Mouse (Mus musculus) layer of hippocampus, adult 8-10 months (tissue): ENCODE measurements around the gene Ehbp1. TPM values are rescaled to one million over a fixed set of nuclear protein-coding genes. Genes with fewer than 3 reads are reported as not detected.

Experiments
- DNase-seq, 2 experiments: peaks; one replicate each; pipeline ENCODE4 v3.0.0; 2022; ENCODE audit warnings: low spot score in 2 of 2
- total RNA-seq, 4 experiments: library from RNA; stranded (reverse); gene quantifications; 2 replicates each; pipeline ENCODE4 v1.2.4; 2022

The Ehbp1 gene
- total RNA-seq, 4 experiments from 2014 or later = 42.5 to 54.5 (median 51.4) TPM

DNA sequence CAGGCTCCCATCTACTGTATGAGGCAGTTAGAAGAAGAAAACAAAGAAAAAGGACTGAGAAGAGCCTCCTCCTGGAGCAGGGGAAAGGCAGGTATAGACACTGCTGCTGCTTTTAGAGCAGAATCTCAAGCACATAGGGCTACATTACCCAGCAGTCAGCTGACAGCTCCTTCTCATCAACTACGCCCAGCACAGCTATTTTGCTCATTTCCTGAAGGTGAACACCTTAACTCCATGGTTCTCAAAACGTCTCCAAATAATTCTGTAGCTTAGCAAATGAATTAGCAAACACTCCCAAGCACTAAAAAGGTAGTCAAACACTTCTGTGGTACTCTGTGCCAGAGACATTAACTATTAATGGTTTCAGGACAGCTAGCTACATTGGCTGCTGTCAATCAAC is 278.7 kb downstream of the Ehbp1 start:
- DNase-seq = no peak

DNA sequence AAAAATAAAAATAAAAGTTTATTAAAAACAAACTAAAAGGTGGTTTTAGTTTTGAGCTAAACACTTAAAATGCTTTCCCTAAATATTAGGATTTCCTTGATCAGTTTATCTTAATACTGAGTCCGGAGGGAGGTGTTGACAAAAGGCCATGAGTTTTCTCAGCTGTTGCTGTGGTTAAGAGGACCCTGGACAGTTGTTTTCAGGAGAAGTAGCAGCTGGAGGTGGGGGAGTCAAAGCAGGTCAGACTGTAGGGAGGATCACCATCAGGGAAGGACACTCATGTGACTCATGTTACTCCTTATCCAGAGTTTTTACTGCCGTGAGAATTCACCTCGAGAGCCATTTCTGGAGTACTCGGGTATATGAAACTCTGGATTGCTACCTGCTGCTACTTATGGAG is 280.4 kb downstream of the Ehbp1 start:
- no peak for DNase-seq

DNA sequence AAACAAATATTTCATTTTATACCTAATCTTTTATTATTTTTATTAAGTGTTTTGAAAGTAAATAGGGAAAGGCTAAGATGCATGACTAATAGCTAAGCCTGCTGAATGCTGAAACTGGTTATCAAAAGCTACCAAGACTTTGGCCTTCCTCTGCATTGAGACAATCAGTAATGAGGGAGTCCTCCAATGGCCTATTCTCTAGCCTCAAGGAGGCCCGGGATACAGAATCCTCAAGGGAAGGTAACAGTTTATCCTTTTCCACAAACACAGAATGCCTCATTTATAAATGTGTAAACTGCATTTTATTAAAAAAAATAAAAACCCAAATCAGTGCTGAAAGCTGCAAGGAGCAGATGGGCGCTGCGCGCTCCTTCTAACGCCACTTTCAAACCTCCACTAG is 284.6 kb downstream of the Ehbp1 start:
- DNase-seq = no peak

DNA sequence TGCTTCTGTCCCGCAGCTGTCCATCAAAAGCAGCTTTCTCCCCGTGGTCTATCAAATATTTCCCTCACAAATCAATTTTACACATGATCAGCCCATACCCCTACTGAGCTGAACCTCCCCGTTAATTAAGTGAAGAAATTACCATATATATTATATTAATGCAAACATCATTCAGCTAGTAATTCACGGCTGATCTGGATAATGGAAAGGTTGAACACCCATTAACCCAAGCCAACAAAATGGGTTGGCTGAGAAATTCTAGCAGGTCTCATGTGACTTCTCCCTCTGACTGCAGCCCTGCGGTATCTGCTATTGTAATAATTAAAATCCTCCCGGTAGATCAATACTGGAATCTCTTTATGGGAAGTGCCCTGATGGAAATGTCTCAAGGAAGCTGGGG is 286.2 kb downstream of the Ehbp1 start:
- no peak for DNase-seq

DNA sequence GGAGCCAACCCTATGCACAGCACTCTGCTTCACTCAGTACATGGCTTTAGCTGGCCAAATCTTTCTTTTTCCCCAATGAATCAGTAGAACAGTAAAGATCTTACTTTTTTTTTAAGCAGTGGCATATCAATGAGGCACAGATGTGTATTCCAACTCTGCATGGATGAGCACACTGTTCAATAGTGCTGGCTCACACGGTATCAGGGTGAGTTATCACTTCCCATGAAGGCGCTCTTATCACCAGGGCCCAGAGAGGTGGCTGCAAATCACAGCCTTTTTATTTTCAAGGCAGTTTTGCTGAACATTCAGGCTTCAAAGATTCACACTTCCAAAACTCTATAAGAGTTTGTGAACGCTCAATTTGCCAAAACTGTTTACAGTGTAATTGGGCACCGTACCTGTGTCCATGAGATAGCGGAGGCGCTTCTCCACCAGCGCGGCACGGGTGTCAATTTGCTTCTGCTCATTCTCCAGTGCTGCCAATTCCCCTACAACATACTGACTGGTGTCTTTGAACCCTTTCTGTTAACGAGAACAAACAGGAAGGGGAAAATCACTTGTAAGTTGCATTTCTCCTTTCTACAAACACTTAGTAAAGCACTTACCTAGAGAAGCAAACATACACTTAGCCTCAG is 288.9 kb downstream of the Ehbp1 start:
- no peak for DNase-seq

DNA sequence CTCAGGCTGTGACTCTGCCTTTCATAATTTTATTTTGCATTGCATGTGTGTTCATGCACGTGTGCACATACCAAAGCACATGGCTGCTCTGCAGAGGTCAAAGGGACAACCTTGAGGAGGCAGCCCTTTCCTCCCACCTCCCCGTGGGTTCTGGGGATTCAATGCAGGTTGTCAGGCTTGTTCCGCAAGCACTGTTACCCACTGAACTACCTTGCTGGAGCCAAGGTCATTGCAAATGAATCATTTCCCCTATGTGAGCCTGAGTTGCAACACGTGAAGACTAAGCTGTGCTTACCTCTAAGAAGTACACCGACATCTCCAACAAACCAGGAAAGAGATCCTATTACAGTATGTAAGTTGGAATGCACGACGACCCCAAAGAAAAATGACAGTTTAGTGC is 291.2 kb downstream of the Ehbp1 start:
- no peak for DNase-seq

DNA sequence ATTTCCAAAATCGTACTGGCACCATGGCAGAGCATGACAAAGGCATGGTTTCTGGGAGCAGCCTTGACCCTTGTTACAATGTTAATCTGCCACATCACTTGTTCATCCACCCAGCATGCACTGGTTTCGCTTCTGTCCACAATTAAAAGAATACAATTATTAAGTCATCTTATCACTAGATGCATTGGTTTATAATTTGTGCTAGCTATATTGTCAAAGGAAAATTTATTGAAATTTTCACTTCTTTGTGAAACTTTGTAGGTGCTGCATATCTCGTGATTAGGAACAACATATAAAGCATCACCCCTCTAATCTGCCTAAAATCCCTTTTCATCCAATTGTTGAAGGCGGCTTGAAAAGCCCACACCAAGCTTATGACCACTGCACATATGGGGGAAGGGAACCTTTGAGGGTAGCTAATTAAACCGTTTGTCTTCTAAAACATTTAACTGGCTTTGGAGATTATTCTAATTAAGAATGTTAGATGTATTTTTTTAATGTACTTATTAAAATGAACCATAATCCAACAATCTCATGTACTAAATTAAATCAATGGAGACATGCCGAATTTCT is 302.2 kb downstream of the Ehbp1 start:
- no peak for DNase-seq

DNA sequence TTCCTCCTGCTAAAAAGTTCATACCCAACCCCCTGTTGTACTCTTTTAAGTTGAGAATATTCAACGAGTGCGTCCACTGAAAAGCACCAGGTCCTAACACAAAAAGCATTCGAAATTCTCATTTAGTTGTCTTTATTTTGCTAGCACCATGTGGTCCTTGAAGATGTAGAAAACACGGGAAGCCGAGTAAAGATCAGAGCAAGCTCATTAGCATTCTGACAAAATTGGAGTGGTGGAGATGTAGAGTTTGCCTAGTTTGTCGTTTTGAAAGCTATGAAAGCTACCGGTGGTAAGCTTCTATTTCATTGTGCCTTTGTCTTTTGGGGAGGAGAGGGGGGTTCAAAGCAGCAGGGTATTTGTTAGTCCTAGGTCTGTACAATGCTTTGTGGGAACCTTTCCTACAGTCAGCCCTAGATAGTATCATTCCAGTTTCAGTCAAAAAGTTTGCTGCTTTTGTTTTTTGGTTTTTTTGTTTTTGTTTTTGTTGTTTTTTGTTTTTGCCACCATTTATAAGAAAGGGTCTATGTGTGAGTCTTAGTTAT is 307.5 kb downstream of the Ehbp1 start:
- DNase-seq = no peak

DNA sequence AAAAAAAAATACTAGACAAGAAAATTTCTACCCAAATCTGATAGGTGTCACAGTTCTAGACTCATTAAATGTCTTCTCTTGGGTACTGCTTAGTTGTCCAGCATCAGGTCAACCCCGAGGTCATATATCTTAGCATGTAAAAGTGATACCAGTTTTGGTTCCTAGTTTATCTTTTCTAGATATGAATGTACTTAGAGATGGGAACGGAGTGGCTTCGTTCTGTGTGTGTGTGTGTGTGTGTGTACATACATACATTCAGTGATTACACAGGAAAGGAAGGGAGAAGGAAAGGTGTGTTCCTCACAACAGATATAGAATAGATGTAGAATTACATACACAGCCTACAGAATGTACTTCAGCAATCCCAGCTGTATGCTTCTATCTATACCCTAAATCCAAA is 308.5 kb downstream of the Ehbp1 start:
- DNase-seq = no peak

DNA sequence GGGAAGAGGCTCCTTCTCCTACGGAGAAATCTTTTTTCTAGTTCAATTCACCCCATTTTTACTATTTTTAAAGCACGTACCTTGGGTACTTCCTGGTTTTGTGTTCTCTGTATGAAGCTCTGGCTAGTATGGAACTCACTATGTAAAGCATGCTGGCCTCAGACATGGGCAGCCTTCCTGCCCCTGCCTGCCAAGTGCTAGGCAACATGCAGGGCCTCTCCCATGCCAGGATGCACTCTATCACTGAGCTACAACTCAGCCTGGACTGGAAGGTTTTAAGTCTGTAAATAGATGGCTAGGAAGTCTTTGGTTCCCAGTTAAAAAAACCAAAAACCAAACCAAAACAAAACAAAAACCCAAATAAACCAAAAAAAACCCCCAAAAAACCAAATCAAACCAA is 321.5 kb downstream of the Ehbp1 start:
- DNase-seq = no peak

DNA sequence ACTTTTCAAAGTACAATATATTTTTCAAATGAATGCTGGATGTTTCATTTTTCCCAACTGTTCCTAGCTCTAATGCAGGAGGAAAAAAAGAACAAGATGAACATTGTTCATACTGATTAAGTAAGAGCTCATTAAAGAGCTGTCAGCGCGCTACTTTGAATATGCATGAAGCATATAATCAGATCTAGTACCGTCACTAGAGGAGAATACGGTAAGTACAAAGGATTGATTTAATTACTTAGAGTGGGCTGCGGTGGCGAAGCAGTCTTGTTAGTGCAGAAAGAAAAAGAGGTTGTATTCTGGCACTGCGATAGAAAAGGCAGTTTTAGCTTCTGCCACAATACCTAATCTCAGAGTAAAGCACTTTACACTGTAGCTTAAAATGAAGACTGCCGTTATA is 324.6 kb downstream of the Ehbp1 start:
- DNase-seq = no peak

DNA sequence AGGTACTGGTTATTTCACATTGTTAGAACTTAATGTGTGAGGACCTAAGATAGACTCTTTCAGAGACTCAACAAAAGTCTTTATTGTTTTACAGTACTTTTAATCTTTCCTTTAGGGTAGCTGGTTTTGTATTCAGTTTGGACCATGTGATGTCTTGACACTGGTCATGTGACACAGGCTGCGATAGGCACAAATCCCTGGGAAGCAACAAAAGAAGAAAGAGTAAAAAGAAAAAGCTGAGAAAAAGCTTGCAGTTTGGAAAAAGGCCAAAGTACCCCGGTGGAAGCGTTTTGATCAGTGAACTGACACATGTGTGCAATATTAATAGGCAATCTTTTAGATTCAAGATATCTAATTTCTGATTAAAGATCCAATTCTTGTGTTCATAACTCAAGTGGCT is 325.8 kb downstream of the Ehbp1 start:
- DNase-seq = no peak

DNA sequence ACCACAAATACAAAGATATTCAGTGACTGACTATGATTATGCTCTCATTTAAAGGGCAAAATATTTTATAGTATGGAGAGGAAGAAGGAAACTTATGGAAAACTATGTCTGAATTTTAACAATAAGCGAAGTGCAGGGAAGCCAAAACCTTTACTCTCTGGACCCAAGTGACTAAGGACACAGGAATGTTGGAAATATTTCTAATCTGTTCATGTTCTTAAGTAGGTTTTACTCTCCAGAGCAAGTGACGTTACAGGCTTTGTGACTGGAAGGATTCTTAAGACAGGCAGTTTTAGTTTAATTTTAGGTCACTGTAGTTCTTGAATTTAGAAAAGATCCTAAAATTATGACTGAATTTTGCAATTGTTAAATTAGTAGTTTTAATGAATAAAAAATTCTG is 333.3 kb downstream of the Ehbp1 start:
- no peak for DNase-seq

DNA sequence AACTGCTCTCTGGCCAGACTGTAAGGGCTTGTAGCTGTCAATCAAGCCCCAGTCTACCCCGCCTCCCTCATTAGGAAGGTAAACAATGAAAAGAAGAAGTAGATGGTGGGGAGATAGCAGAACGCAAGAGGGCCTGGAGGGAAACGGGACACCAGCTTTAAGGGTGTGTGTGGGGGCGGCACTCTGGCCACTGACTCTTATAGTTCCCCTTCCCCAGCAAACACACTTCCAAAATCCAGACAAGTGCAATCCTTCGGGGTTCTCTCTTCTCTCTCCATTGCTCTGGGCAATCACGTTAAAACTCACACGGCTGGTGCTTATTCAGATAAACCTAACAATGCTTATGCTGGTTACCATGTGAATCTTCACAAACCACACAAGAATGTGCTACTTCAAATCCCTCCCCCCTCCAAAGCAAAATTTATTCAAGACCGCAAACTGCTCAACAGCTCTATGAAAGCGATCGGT is 333.9 kb downstream of the Ehbp1 start:
- no peak for DNase-seq

DNA sequence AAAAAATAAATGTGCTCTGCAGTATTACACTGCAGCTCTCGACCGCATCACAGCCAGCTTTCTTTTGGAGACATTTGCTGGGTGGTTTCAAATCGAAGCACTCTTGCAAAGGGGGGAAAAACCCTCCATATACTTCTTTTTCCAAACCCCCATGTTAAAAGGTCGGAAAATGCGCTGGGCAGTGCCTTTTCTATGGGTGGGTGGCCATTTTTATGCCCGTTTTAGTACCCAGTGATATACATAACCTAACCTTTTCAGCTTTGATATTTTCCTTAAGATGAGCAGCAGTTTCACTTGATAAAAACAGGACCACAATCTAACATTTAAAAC is 334.3 kb downstream of the Ehbp1 start:
- DNase-seq = no peak

DNA sequence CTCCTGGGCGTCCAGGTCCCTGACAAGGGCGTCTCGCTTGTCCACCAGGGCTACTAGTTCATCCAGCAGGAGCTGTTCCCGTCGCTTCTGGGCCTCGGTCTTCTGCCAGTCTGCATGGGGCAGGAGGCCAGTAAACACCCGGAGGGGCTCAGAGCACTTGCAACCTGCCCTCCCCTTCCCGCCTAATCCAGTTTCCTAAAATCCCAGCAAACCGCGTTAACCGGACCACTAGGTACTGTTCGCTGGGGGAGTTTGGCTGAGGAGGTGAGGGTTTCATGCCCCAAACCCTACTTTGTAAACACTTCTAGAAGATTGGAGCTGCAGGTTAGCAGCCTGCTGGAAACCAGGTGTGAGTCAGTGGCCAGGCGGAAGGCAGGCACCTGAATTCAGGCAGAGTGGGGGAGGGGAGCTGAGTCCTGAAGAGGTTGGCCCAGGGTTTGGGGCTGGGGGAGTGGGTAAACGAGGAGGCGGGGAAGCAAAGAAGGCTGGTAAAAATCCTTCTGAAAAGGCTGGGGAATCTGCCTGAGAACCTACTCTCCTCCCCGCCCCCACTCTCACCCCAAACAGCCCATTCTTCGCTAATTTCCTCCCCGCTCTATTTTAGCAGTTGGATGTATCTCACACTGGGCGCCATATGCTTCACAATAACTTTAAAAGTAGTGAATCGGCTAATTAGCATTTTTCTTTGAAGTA is 334.9 kb downstream of the Ehbp1 start:
- DNase-seq = no peak

DNA sequence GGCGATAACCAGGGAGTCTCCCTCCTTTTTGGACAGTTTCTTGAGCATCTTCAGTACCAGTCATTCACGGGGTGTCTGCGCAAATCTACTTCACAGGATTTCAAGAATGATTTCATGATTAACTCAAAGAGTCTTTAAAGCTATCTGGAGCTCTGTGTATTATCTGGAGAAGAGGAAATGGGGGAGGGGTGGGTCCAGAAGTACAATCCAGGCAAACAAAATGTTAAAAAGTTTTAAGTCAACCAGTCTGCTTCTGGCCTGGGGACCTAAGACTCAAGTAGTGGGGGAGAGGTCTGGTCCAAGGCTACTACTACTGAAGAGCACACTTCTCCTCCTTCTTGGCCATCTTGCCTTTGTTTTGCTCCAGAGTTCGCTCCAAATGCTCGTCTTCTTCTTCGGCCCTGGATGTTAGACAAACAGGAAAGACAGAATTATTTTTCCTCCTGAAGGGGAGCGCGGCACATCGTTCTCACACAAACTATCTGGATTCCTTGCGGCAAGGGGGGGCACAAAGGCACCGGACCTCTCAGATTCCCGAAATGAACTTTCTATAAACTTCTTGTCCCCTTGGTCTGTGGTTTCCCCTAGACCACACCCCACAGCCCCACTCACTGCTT is 335.5 kb downstream of the Ehbp1 start:
- no peak for DNase-seq

DNA sequence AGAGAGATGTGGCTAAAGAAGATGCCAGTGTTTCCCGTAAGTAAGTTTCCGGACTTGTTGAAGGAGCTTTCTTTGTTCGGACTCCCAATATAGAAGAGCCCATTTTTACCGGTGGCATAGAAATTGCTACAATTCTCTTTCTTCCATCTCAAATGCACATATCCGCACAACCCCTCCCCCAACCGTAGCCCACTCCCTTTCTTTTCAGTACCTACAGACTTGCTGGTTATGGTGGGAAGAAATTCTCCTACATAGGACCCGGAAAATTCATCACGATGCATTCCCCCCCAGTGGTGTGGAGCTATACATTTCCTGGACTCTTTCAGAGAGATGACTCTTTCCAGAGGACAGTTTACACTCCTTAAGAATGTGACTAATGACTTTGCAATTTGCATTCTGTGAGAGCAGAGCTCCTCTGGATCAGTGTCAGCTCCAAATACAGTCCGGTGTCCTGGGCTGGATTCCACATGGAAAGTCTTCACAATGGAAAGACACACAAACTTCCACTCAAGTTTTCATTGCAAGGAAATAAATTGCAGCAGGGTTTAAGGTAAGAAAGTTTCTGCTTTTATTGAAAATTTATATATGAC is 336.7 kb downstream of the Ehbp1 start:
- no peak for DNase-seq

DNA sequence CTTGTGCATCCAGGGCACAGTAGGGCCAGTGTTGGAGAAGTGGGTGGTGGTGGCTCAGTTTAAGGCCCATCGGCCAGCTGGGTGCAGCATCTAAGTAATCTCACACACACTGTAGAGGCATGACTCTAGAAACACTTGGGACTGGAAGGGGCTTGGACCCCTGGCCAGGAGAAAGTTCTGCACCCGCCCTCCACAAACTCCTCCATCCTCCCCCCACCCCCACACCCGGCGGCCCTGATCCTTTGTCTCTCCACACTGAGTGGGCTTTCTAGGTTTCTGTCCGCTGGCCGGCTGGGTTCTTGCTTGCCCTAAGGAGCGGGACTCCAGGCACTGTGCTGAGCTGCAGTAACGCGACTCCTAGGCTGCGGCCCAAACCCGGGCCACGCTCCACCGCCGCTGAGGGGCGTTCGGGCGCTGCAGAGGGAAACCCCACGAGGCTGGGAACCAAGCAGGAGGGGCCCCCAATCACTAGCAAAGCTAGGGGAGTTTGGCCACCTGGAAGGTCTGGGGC is 337.7 kb downstream of the Ehbp1 start:
- DNase-seq = no peak

DNA sequence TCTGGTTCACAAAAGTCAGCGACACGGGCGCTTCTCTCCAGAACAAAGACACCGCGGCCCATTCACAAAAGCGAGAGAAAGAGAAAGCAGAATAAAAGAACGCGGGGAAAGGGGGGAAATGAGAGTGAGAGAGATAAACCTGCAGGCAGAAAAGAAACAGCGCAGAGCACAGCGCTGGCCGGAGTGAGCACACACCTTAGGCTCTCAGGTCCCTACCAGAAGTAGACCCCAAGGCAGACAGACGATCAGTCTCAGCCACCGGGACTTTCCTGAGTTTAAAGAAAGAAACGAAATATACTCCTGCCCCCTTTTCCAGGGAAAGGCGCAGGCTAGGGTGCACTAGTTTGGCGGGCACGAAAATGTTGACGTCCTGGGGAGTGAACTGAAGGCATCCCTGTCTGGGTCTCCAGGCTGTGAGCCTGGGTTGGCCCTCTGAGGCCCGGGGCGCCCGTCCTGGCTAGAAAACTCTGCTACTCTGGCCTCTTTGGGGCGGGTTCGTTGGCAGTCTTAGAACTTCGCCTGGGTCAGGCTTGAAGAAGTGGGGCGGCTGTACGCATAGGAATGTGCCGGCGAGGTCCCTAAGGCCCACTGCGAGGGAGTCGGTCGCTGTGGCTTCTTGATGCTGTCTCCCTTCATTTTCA is 338.6 kb downstream of the Ehbp1 start:
- no peak for DNase-seq

DNA sequence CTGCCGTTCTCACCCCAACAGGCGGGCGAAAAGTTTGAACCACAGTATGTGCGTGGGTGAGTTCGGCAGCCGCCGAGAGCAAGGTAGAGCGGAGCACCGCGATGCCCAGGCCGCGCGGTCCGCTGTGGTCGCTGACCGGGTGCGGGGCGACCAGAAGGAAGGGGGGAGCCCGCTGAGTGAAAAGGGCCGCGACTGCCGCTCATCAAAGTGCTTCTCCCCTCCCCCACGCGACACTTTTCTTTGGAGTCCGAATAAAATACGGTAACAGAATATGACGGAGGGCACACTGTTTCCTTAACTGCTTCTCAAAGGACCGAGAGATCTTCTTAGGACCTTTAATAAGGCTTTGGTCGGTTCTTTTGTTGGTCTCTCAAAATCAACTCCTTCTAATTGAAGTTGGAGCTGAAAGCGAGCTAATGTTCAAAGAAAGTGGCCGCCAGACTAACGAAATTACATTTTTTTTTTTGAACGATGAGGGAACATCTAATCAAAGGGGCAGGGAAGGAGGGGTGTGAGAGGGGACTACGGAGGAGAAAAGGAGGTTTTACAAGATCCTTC is 339.2 kb downstream of the Ehbp1 start, which contains the start of gene Otx1:
Gene Otx1 (minus strand): TSS at position 115 of the 558 bp plus-strand sequence.
- no peak for DNase-seq
